Mouse (Mus musculus) ES-Bruce4 (cell line): ENCODE results near the gene Alpk1.

ENCODE experiments used
- CTCF ChIP-seq: IDR thresholded peaks from one replicate; pipeline ENCODE4 v1.8.1; 2011; ENCODE audit warnings: low read depth, low read length
- EP300 ChIP-seq: IDR thresholded peaks from 2 replicates; pipeline ENCODE4 v1.6.1; 2011; ENCODE audit warnings: low read depth, low read length; ENCODE audit not compliant: insufficient read depth
- POLR2A ChIP-seq: IDR thresholded peaks from one replicate; pipeline ENCODE4 v1.8.1; 2011; ENCODE audit warnings: low read length; ENCODE audit not compliant: insufficient read depth

GRCm38 (mm10) chr3:127809103-127809502 is 28.8 kb upstream of the Alpk1 start:
- TF ChIP-seq POLR2A (no peak), CTCF (no peak), EP300 (no peak)
